Mouse (Mus musculus) CH12F3 (cell line): ENCODE data around the gene Negr1.

Source experiments
- in situ Hi-C: fragments of 300-500 bp; cut with MboI; formaldehyde crosslinking; loops from 2 replicates; pipeline ENCODE4 v1.14.3; 2020; ENCODE audit warnings: low sequenced_read_pairs

The Negr1 gene

GRCm38 (mm10) chr3:156561524-156562423 lies at the start of gene Negr1:
Gene Negr1, plus strand, starts transcription at chr3:156561794.
- in situ Hi-C loops, result no loop called here

- in situ Hi-C loops, result no loop called here
These were observed 35.1 kb upstream of the Negr1 start for GRCm38 (mm10) chr3:156526461-156526933.

GRCm38 (mm10) chr3:156527231-156527995 lies 34.2 kb upstream of the Negr1 start:
- in situ Hi-C loops, result no loop called here

GRCm38 (mm10) chr3:156559441-156559825 lies 2.2 kb upstream of the Negr1 start:
- in situ Hi-C loops, result no loop called here

- in situ Hi-C loops, result no loop called here
These were observed 1.6 kb upstream of the Negr1 start for GRCm38 (mm10) chr3:156559826-156560471.

- in situ Hi-C loops, result no loop called here
These were observed 828 bp upstream of the Negr1 start for GRCm38 (mm10) chr3:156560766-156561165.

- in situ Hi-C loops, result no loop called here
These were observed 811 bp downstream of the Negr1 start for GRCm38 (mm10) chr3:156562424-156562785.

- in situ Hi-C loops, result no loop called here
These were observed 1.2 kb downstream of the Negr1 start for GRCm38 (mm10) chr3:156562796-156563195.

GRCm38 (mm10) chr3:156563353-156563752 lies 1.8 kb downstream of the Negr1 start:
- in situ Hi-C loops, result no loop called here

GRCm38 (mm10) chr3:156573465-156573864 lies 11.9 kb downstream of the Negr1 start:
- in situ Hi-C loops, result no loop called here

- in situ Hi-C loops, result no loop called here
These were observed 14.7 kb downstream of the Negr1 start for GRCm38 (mm10) chr3:156576292-156576691.

- in situ Hi-C loops, result no loop called here
These were observed 29.0 kb downstream of the Negr1 start for GRCm38 (mm10) chr3:156590612-156591011.

GRCm38 (mm10) chr3:156591125-156591524 lies 29.5 kb downstream of the Negr1 start:
- in situ Hi-C loops, result no loop called here

- in situ Hi-C loops, result no loop called here
These were observed 45.3 kb downstream of the Negr1 start for GRCm38 (mm10) chr3:156606846-156607245.

GRCm38 (mm10) chr3:156619921-156620320 lies 58.3 kb downstream of the Negr1 start:
- in situ Hi-C loops, result no loop called here

- in situ Hi-C loops, result no loop called here
These were observed 67.0 kb downstream of the Negr1 start for GRCm38 (mm10) chr3:156628594-156628993.

GRCm38 (mm10) chr3:156632942-156633341 lies 71.3 kb downstream of the Negr1 start:
- in situ Hi-C loops, result no loop called here

GRCm38 (mm10) chr3:156639382-156639781 lies 77.8 kb downstream of the Negr1 start:
- in situ Hi-C loops, result no loop called here

GRCm38 (mm10) chr3:156643710-156644363 lies 82.2 kb downstream of the Negr1 start:
- in situ Hi-C loops, result no loop called here

GRCm38 (mm10) chr3:156648378-156648777 lies 86.8 kb downstream of the Negr1 start:
- in situ Hi-C loops, result no loop called here

GRCm38 (mm10) chr3:156662553-156662952 lies 101.0 kb downstream of the Negr1 start:
- in situ Hi-C loops, result no loop called here
